Mouse (Mus musculus): Measurements from ENCODE around the gene Fscn1.

GRCm38 (mm10) chr5:142915231-142915630 lies 44.9 kb upstream of the Fscn1 start:
- TF ChIP-seq CTCF (IDR thresholded peaks at IDR 0.05; ENCODE audit: low read depth) (no peak), EP300 (IDR thresholded peaks at IDR 0.05; ENCODE audit: low read depth) (no peak)

Measured in liver, embryonic 14.5 days (tissue).